Mouse (Mus musculus): Measurements from ENCODE around the gene Rnd2. TPM values are rescaled to one million over a fixed set of nuclear protein-coding genes. Genes with fewer than 3 reads are reported as not detected.
"Not testable (repeated sequence)": the region's sequence is repeated elsewhere in the genome, so short reads cannot be mapped to it uniquely, and the experiment has no call there.

The Rnd2 gene
- total and polyA plus RNA-seq, 3 experiments = 1.4 to 4.5 (median 2.8) TPM

DNA sequence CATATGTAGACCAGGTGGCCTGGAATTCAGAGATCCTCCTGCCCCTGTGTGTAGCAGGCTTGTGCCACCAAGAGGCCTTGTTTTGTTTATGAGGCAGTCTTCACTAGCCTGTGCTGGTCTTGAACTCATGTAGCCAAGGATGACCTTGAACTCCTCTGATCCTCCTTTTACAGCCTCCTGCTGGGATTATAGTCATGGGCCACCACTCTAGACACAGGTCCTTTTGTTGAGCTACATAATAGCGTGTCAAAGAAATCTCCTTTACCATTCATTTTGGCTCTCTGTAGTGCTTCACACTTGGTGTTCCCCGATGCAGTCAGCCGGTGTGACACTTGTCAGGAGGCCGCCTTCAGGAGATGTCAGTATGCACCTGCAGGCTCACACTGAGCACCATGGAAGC, 27.9 kb upstream of the Rnd2 start:
- dilution Hi-C loops (cut with MboI; ENCODE audit: extremely low pct_ligation_motif_present, extremely low pct_unique_long_range_greater_than_20kb, low sequenced_read_pairs) = no loop called here
- TF ChIP-seq MAFK (IDR thresholded peaks at IDR 0.05; ENCODE audit: insufficient replicate concordance, low read length) (no peak), E2F4 (IDR thresholded peaks at IDR 0.05; ENCODE audit: insufficient replicate concordance, low read depth, low read length) (no peak), EP300 (IDR thresholded peaks at IDR 0.05; ENCODE audit: low read length) (no peak), USF1 (IDR thresholded peaks at IDR 0.05; ENCODE audit: low read depth, low read length) (no peak), UBTF (IDR thresholded peaks at IDR 0.05; ENCODE audit: low read depth, low read length) (no peak), MYC (IDR thresholded peaks at IDR 0.05; ENCODE audit: low read depth, low read length) (no peak), USF2 (conservative IDR thresholded peaks at IDR 0.05; ENCODE audit: low read depth, low read length) (no peak), KAT2A (IDR thresholded peaks at IDR 0.05; ENCODE audit: insufficient replicate concordance, low read length) (no peak), CHD1 (IDR thresholded peaks at IDR 0.05; ENCODE audit: low read depth, low read length) (no peak), MXI1 (IDR thresholded peaks at IDR 0.05; ENCODE audit: low read depth, low read length) (no peak), RCOR1 (conservative IDR thresholded peaks at IDR 0.05; ENCODE audit: low read depth, low read length) (no peak), MAX (IDR thresholded peaks at IDR 0.05; ENCODE audit: low read length) (no peak), CHD2 (IDR thresholded peaks at IDR 0.05; ENCODE audit: low read length) (no peak), ZNF384 (IDR thresholded peaks at IDR 0.05; ENCODE audit: low read depth, low read length) (no peak), NRF1 (IDR thresholded peaks at IDR 0.05; ENCODE audit: low read depth, low read length) (no peak), NELFE (IDR thresholded peaks at IDR 0.05; ENCODE audit: low read depth, low read length) (no peak), POLR2AphosphoS2 (IDR thresholded peaks at IDR 0.05; ENCODE audit: low read depth, low read length) (no peak)

DNA sequence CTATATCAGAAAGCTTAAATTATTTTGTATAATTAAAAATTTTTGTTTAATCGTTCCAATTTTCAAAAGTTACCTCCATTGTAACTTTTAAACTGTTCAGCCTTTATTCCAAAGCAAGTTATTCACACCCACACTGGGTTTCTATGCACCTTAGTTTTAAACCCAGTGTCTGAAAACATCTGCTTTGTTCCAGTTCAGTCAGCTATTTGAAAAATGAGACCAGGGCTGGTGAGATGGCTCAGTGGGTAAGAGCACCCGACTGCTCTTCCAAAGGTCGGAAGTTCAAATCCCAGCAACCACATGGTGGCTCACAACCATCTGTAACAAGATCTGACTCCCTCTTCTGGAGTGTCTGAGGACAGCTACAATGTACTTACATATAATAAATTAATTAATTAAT, 26.8 kb upstream of the Rnd2 start:
- peak; percentile 70; the same call in 1 of the 2 replicates for TF ChIP-seq TBP (conservative IDR thresholded peaks at IDR 0.05; ENCODE audit: low read depth, low read length)
- H3K27ac ChIP-seq (ENCODE audit: insufficient read depth, low read depth); DNase-seq (ENCODE audit: extremely low read depth); dilution Hi-C loops (cut with MboI; ENCODE audit: extremely low pct_ligation_motif_present, extremely low pct_unique_long_range_greater_than_20kb, low sequenced_read_pairs); H3K9me3 ChIP-seq (replicated peaks; ENCODE audit: low read length); H3K79me2 ChIP-seq (replicated peaks; ENCODE audit: control insufficient read depth, extremely low read depth, insufficient read depth, poor library complexity, severe bottlenecking); in situ Hi-C loops (cut with MboI; ENCODE audit: low pct_ligation_motif_present, low pct_unique_long_range_greater_than_20kb, low sequenced_read_pairs); H3K27me3 ChIP-seq (replicated peaks); H3K9ac ChIP-seq (ENCODE audit: insufficient read depth, low read depth); H3K4me1 ChIP-seq (ENCODE audit: control insufficient read depth in 1 of 2, insufficient read depth in 2 of 2); H3K4me3 ChIP-seq (replicated peaks in 1 of 3; ENCODE audit: low read depth in 2 of 3, low read length in 2 of 3, poor library complexity in 1 of 3); H3K4me2 ChIP-seq (ENCODE audit: insufficient read depth, low read depth, poor library complexity, severe bottlenecking): not testable (repeated sequence)
- H3K36me3 ChIP-seq (replicated peaks in 1 of 2; ENCODE audit: control insufficient read depth in 1 of 2, insufficient read depth in 1 of 2, low read length in 1 of 2) = peaks cover 32 to 39% of the 10 kb centered on the region in 2 experiments

More for the DNA sequence above, 27.9 kb upstream of the Rnd2 start:
- in situ Hi-C loops (cut with MboI; ENCODE audit: low pct_ligation_motif_present, low pct_unique_long_range_greater_than_20kb, low sequenced_read_pairs) = no loop called here
- H3K9me3 ChIP-seq (replicated peaks; ENCODE audit: low read length) = no peaks in the 10 kb centered on the region
- H3K27ac ChIP-seq (ENCODE audit: insufficient read depth, low read depth) = no peak overlapping the region
- peaks cover 35 to 44% of the 10 kb centered on the region in 2 experiments for H3K36me3 ChIP-seq (replicated peaks in 1 of 2; ENCODE audit: control insufficient read depth in 1 of 2, insufficient read depth in 1 of 2, low read length in 1 of 2)
- no peak overlapping the region for H3K4me3 ChIP-seq (replicated peaks in 1 of 3; ENCODE audit: low read depth in 2 of 3, low read length in 2 of 3, poor library complexity in 1 of 3)
- H3K4me1 ChIP-seq (ENCODE audit: control insufficient read depth in 1 of 2, insufficient read depth in 2 of 2) = no peaks in the 10 kb centered on the region
- H3K27me3 ChIP-seq (replicated peaks) = no peaks in the 10 kb centered on the region
- H3K4me2 ChIP-seq (ENCODE audit: insufficient read depth, low read depth, poor library complexity, severe bottlenecking) = no peak overlapping the region
- H3K9ac ChIP-seq (ENCODE audit: insufficient read depth, low read depth) = no peak overlapping the region
- DNase-seq (ENCODE audit: extremely low read depth) = no peak
- H3K79me2 ChIP-seq (replicated peaks; ENCODE audit: control insufficient read depth, extremely low read depth, insufficient read depth, poor library complexity, severe bottlenecking) = no peaks in the 10 kb centered on the region
